Mouse (Mus musculus) lung, postnatal 0 days (tissue): Measurements from ENCODE around the gene Wwp2. TPM values are rescaled to one million over a fixed set of nuclear protein-coding genes. Genes with fewer than 3 reads are reported as not detected.

Source experiments
- ATAC-seq: fragments of 200-750 bp; cut with Nextera tagmentation; 2 replicates; pipeline ENCODE4 v1.8.0; 2017; ENCODE audit warnings: moderate library complexity
- DNase-seq: peaks from one replicate; pipeline ENCODE4 v3.0.0-alpha.2; 2016; ENCODE audit warnings: low spot score
- H3K27ac ChIP-seq: fragments of 300-500 bp; sonication (generic); 2 replicates; pipeline ENCODE4 v1.5.1; 2014; ENCODE audit warnings: antibody characterized with exemption, mild to moderate bottlenecking, low read length, mixed read lengths
- H3K27me3 ChIP-seq: fragments of 300-500 bp; sonication (generic); replicated peaks from 2 replicates; pipeline ENCODE4 v1.6.1; 2014; ENCODE audit warnings: low read length, mixed read lengths; ENCODE audit not compliant: insufficient read depth
- H3K36me3 ChIP-seq: fragments of 300-500 bp; sonication (generic); 2 replicates; pipeline ENCODE4 v1.6.1; 2014; ENCODE audit warnings: low read length, mixed read lengths; ENCODE audit not compliant: insufficient read depth
- H3K4me1 ChIP-seq: fragments of 300-500 bp; sonication (generic); 2 replicates; pipeline ENCODE4 v1.6.1; 2014; ENCODE audit warnings: antibody characterized with exemption, low read depth, low read length, mixed read lengths; ENCODE audit not compliant: insufficient read depth
- H3K4me2 ChIP-seq: fragments of 300-500 bp; sonication (generic); replicated peaks from 2 replicates; pipeline ENCODE4 v1.6.1; 2014; ENCODE audit warnings: low read depth, mild to moderate bottlenecking, low read length, moderate library complexity, mixed read lengths
- H3K4me3 ChIP-seq: fragments of 300-500 bp; sonication (generic); 2 replicates; pipeline ENCODE4 v1.5.1; 2014; ENCODE audit warnings: low read depth, low read length
- H3K9ac ChIP-seq: fragments of 300-500 bp; sonication (generic); replicated peaks from 2 replicates; pipeline ENCODE4 v1.6.1; 2014; ENCODE audit warnings: low read depth, mild to moderate bottlenecking
- H3K9me3 ChIP-seq: fragments of 300-500 bp; sonication (generic); 2 replicates; pipeline ENCODE4 v1.6.1; 2016; ENCODE audit warnings: low read length, mixed read lengths
- CTCF ChIP-seq: IDR thresholded peaks from 2 replicates; pipeline ENCODE4 v1.5.1; 2016; ENCODE audit warnings: antibody characterized with exemption, mild to moderate bottlenecking
- EP300 ChIP-seq: IDR thresholded peaks from 2 replicates; pipeline ENCODE4 v1.6.1; 2016; ENCODE audit warnings: antibody characterized with exemption, mild to moderate bottlenecking, control low read depth
- WGBS: fragments of 180-500 bp; shearing (Covaris S2); extraction: QIAGEN DNeasy Blood & Tissue Kit; methylation state at CpG from one replicate; pipeline ENCODE4 v1.1.7; 2014; 5-methylcytosine and 5-hydroxymethylcytosine counted together
- polyA plus RNA-seq: library from polyadenylated mRNA; unstranded; fragments of >200 nt; fragmentation: Nextera tagmentation; extraction: Ambion mirVana; gene quantifications from 2 replicates; pipeline ENCODE4 v1.2.1, GENCODE M21; 2015

Gene Wwp2
- polyA plus RNA-seq, 1 experiment from 2014 or later, result 27.3 TPM

DNA sequence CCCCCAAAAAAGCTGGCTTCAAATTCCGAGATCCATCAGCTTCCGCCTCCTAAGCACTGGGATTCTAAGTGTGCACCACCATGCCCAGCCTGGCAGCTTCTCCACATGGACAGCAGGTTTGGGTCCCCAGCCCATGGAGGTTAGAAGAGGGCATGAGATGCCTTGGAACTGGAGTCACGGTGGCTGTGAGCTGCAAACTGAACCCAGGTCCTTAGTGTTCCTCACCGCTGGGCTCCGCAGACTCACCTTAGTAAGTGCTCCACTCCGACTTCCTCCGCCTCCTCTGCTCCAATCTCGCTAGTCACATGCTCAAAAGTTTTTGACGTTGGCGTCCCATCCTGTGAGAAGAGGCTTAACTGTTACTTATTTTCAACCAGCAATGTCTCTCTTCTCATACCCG lies 146.0 kb downstream of the Wwp2 start:
- Histone ChIP-seq H3K9me3 (no peaks in the 10 kb centered on the region), H3K27ac (no peak overlapping the region), H3K4me1 (no peaks in the 10 kb centered on the region), H3K4me2 (no peak overlapping the region), H3K4me3 (no peak overlapping the region), H3K9ac (no peak overlapping the region), H3K36me3 (peaks cover 46% of the 10 kb centered on the region; the same call in 1 of the 2 replicates), H3K27me3 (no peaks in the 10 kb centered on the region)
- DNase-seq (no peak), ATAC-seq (no peak)
- WGBS, result 90% methylated on average over 11 of the region's 11 CpGs
- no peak for TF ChIP-seq EP300
- TF ChIP-seq CTCF, result no peak

DNA sequence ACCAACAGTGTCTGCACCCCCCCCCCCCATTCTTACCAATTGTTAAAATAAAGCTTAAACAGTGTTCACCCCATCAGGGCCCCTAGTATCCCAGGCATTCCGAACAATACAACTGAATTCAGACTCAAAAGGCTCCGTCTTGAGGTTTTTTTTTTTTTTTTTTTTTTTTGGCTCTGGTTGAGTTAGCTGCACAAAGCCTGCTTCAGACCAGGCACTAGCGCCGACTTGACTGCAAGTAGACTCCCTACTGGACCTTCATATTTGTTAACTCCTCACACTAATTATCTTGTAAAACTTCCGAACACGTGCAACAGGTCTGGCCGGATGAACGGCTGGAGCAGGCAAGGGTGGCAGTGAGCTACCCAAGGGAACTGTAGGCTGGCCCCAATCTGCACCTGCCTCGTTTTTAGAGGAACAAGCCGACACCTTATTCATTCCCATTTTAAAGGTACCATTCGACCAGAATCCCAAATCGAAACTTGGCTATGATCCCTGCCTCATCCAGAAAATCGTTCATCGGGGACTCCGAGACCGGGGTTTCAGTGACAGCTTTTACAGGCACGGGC lies 151.3 kb downstream of the Wwp2 start:
- TF ChIP-seq EP300, result no peak
- TF ChIP-seq CTCF, result no peak
- no peaks in the 10 kb centered on the region for H3K4me1 ChIP-seq
- peaks cover 13% of the 10 kb centered on the region; the same call in 1 of the 2 replicates for H3K36me3 ChIP-seq
- under 1% methylated on average over 17 of the region's 17 CpGs for WGBS
- peak overlapping the region; percentile 81 for H3K27ac ChIP-seq
- H3K4me2 ChIP-seq, result peak overlapping the region; percentile 75
- peak overlapping the region; percentile 88 for H3K4me3 ChIP-seq
- peak overlapping the region; percentile 80 for H3K9ac ChIP-seq
- peak; percentile 51 for DNase-seq
- H3K9me3 ChIP-seq, result no peaks in the 10 kb centered on the region
- no peaks in the 10 kb centered on the region for H3K27me3 ChIP-seq
- peak; percentile 10; the same call in 1 of the 2 replicates for ATAC-seq

- Histone ChIP-seq H3K9me3 (no peaks in the 10 kb centered on the region), H3K4me2 (peak within 1 kb of the TSS; percentile 75), H3K9ac (peak within 1 kb of the TSS; percentile 80), H3K27ac (peak within 1 kb of the TSS; percentile 81), H3K4me3 (peak within 1 kb of the TSS; percentile 88), H3K27me3 (no peaks in the 10 kb centered on the region), H3K36me3 (peaks cover 7% of the 10 kb centered on the region; the same call in 1 of the 2 replicates), H3K4me1 (no peaks in the 10 kb centered on the region)
- ATAC-seq (peak; percentile 98), DNase-seq (peak; percentile 97)
- 2% methylated on average over 62 of the region's 65 CpGs for WGBS
- peak; percentile 54 for TF ChIP-seq CTCF
- TF ChIP-seq EP300, result no peak
Measured at GRCm38 (mm10) chr8:107587995-107588780, 152.0 kb downstream of the Wwp2 start, which contains the start of gene Psmd7. Gene Psmd7, minus strand, starts transcription at chr8:107588464.

DNA sequence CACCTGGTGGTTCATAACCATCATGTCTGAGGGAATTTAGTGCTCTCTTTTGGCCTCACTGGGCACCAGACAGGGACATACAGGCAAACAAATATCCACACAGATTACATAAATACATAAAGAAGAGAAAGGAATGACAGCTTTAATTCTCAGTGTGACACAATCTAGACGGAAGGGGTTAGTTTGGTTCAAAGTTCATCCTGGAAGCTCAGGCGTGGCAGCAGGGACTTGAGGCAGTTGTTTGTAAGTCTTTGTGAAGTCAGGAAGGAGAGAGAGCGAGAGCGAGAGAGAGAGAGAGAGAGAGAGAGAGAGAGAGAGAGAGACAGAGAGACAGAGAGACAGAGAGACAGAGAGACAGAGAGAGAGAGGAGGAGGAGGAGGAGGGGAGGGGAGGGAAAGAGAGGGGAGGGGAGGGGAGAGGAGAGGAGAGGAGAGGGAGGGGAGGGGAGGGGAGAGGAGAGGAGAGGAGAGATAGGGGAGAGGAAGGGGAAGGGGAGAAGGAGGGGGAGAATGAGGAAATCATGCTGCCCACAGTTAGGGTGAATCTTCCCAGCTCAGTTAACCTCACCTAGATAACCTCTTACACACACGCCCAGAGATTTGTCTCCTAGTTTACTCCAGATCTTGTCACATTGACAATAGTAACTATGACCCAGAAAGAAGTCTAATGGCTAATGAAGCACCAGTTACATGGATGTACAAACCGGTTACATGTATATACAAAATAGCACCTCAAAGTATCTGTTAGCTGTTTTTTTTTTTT lies 158.0 kb downstream of the Wwp2 start:
- no peak for DNase-seq
- Histone ChIP-seq H3K4me2 (no peak overlapping the region), H3K27me3 (no peaks in the 10 kb centered on the region), H3K27ac (no peak overlapping the region), H3K4me1 (no peaks in the 10 kb centered on the region), H3K4me3 (no peak overlapping the region), H3K9me3 (no peaks in the 10 kb centered on the region), H3K9ac (no peak overlapping the region), H3K36me3 (no peaks in the 10 kb centered on the region)
- ATAC-seq, result no peak
- WGBS, result 47% methylated on average over 4 of the region's 6 CpGs
- TF ChIP-seq EP300, result no peak
- TF ChIP-seq CTCF, result no peak

GRCm38 (mm10) chr8:107594817-107595216 lies 158.7 kb downstream of the Wwp2 start:
- Histone ChIP-seq H3K4me2 (no peak overlapping the region), H3K9me3 (no peaks in the 10 kb centered on the region), H3K27me3 (no peaks in the 10 kb centered on the region), H3K4me3 (no peak overlapping the region), H3K9ac (no peak overlapping the region), H3K4me1 (no peaks in the 10 kb centered on the region), H3K36me3 (no peaks in the 10 kb centered on the region), H3K27ac (no peak overlapping the region)
- WGBS, result 83% methylated on average over 6 of the region's 6 CpGs
- ATAC-seq, result no peak
- no peak for DNase-seq
- no peak for TF ChIP-seq CTCF
- no peak for TF ChIP-seq EP300

GRCm38 (mm10) chr8:107597731-107598130 lies 161.6 kb downstream of the Wwp2 start:
- no peaks in the 10 kb centered on the region for H3K27me3 ChIP-seq
- WGBS, result 65% methylated on average over 1 of the region's 1 CpGs

More at GRCm38 (mm10) chr8:107597731-107598130, 161.6 kb downstream of the Wwp2 start:
- no peaks in the 10 kb centered on the region for H3K36me3 ChIP-seq
- no peak overlapping the region for H3K9ac ChIP-seq
- ATAC-seq, result no peak
- TF ChIP-seq EP300 (no peak), CTCF (no peak)
- H3K4me2 ChIP-seq, result no peak overlapping the region
- H3K4me3 ChIP-seq, result no peak overlapping the region
- no peaks in the 10 kb centered on the region for H3K4me1 ChIP-seq
- no peak overlapping the region for H3K27ac ChIP-seq
- no peak for DNase-seq
- no peaks in the 10 kb centered on the region for H3K9me3 ChIP-seq
